In the genomic region with DNA sequence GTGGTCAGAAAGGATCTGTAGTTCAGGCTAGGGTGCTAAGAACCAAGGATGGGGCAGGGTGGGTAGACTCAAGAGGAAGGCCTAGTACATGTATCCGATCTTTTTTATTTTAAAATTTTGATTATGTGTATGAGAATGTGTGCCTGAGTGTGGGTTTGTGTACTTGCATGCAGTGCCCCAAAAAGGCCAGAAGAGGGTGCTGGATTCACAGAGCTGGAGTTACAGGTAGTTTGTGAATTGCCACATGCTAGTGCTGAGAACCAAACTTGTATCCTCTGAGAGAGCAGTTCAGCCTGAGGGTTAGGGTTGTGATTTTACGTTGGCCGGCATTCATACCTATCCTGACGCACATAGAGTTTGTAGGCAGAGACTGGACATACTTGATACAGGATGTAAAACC, we compare ENCODE assay signal across 11 mouse cellular contexts. TPM values are rescaled to one million over a fixed set of nuclear protein-coding genes. Genes with fewer than 3 reads are reported as not detected.
DNase-seq lines count a peak whose midpoint lies in the region; TF ChIP-seq lines count a peak whose summit lies in the region.
"Had no signal": no experiment of that assay in that cellular context is flagged by ENCODE, and none has a peak within 500 bp of the region (broad histone marks: within the 10 kb centered on the region; RNA-seq: fewer than 3 reads in every experiment).

No protein-coding gene starts in this region.

- peak; percentile 72 for TF ChIP-seq CTCF in layer of hippocampus, adult 2 months (conservative IDR thresholded peaks at IDR 0.05)

- no peak overlapping the region for H3K4me3 ChIP-seq in layer of hippocampus, adult 2 months
- H3K4me3 ChIP-seq: heart, embryonic 15.5 days had no signal

- DNase-seq in layer of hippocampus, adult 2 months (ENCODE audit: low spot score in 2 of 2), result no peak
- DNase-seq in layer of hippocampus, postnatal 25 days (ENCODE audit: extremely low spot score in 1 of 2, low spot score in 1 of 2), result no peak
- DNase-seq in thymus, postnatal 0 days (ENCODE audit: low spot score), result peak; percentile 36
- DNase-seq in thymus, postnatal 10 days (ENCODE audit: low spot score in 2 of 2), result no peak
- DNase-seq in NIH3T3 (ENCODE audit: low read depth), result peak; percentile 29
- DNase-seq in splenic B cell, adult 2 months (ENCODE audit: low read depth, low spot score), result peak; percentile 74
- no peak for DNase-seq in cerebellum, postnatal 25 days
- no peak for DNase-seq in heart, adult 18-20 months
- DNase-seq: cerebellum, postnatal 36 days had no signal

- no peak overlapping the region for H3K27ac ChIP-seq in layer of hippocampus, adult 2 months
- H3K27ac ChIP-seq: heart, embryonic 15.5 days had no signal

- no peaks in the 10 kb centered on the region for H3K27me3 ChIP-seq in splenic B cell, adult 2 months (ENCODE audit: control insufficient read depth, insufficient read depth, low read length, poor library complexity, severe bottlenecking)
- H3K27me3 ChIP-seq: heart, embryonic 15.5 days; Patski had no signal

- no peaks in the 10 kb centered on the region for H3K36me3 ChIP-seq in splenic B cell, adult 2 months (ENCODE audit: control insufficient read depth, insufficient read depth, low read length, poor library complexity, severe bottlenecking)
- H3K36me3 ChIP-seq: heart, embryonic 15.5 days had no signal

RNA-seq across cellular contexts. Expression of a gene that starts 9.7 kb away (rescaled TPM):
- 10 to 100 TPM; 15.5 to 16.9 TPM for total RNA-seq in layer of hippocampus, adult 2 months (2021)
- 10 to 100 TPM; 10.1 to 16.9 TPM for total RNA-seq in layer of hippocampus, postnatal 25 days (2021)
- polyA plus RNA-seq in thymus, postnatal 0 days (2015; fragmentation: Nextera tagmentation; extraction: Ambion mirVana), result 13.3 and 13.7 TPM in 2 replicates
- 1 to 10 TPM; 4.3 to 6.2 TPM for total RNA-seq in heart, adult 18-20 months (2021)

RNA-seq across cellular contexts. Expression of a gene that starts 40.8 kb away (rescaled TPM):
- under 1 TPM in 1 of 2 experiments, not detected in 1; 0.64 TPM for total RNA-seq in layer of hippocampus, adult 2 months (2021)
- total RNA-seq in layer of hippocampus, postnatal 25 days (2021), result under 1 TPM; 0.25 to 0.33 TPM
- polyA plus RNA-seq in thymus, postnatal 0 days (2015; fragmentation: Nextera tagmentation; extraction: Ambion mirVana), result 28.7 and 30.5 TPM in 2 replicates
- 1 to 10 TPM; 1.4 TPM for total RNA-seq in heart, adult 18-20 months (2021)

Comparison
In these comparisons a context has a peak if more than half of its experiments do, and no peak if none do; other contexts are left out.
1. DNase-seq: peak in thymus, postnatal 0 days (single experiment), NIH3T3 (single experiment) and splenic B cell, adult 2 months (single experiment); none in layer of hippocampus, adult 2 months (0 of 2), layer of hippocampus, postnatal 25 days (0 of 2), thymus, postnatal 10 days (0 of 2), cerebellum, postnatal 25 days (0 of 2) and heart, adult 18-20 months (0 of 2).